Mouse (Mus musculus): ENCODE measurements around the gene Vgll4. TPM values are rescaled to one million over a fixed set of nuclear protein-coding genes. Genes with fewer than 3 reads are reported as not detected.
"Not testable (repeated sequence)": the region's sequence is repeated elsewhere in the genome, so short reads cannot be mapped to it uniquely, and the experiment has no call there.

The Vgll4 gene
- polyA plus RNA-seq, 1 experiment from 2014 or later, result 111 TPM

GRCm38 (mm10) chr6:114927400-114927799, 42.4 kb downstream of the Vgll4 start:
- H3K4me2 ChIP-seq, result no peak overlapping the region
- no peak overlapping the region for H3K27ac ChIP-seq (ENCODE audit: low read depth)
- no peak overlapping the region for H3K4me3 ChIP-seq (ENCODE audit: low read depth, low read length)
- peak; percentile 51 for TF ChIP-seq CTCF (IDR thresholded peaks at IDR 0.05; ENCODE audit: low read depth)
- H3K36me3 ChIP-seq (ENCODE audit: insufficient read depth), result no peaks in the 10 kb centered on the region
- H3K9ac ChIP-seq, result no peak overlapping the region
- WGBS, result 86% methylated on average over 5 of the region's 5 CpGs
- ATAC-seq (ENCODE audit: insufficient read depth) (no peak), DNase-seq (no peak)
- no peaks in the 10 kb centered on the region for H3K9me3 ChIP-seq (ENCODE audit: low read depth, low read length)
- H3K4me1 ChIP-seq (ENCODE audit: insufficient read depth), result peaks cover 7% of the 10 kb centered on the region
- no peaks in the 10 kb centered on the region for H3K27me3 ChIP-seq (ENCODE audit: insufficient read depth, low read length)

GRCm38 (mm10) chr6:114926369-114927157, 43.2 kb downstream of the Vgll4 start:
- no peak overlapping the region for H3K27ac ChIP-seq (ENCODE audit: low read depth)
- peak; percentile 73 for TF ChIP-seq CTCF (IDR thresholded peaks at IDR 0.05; ENCODE audit: low read depth)
- H3K27me3 ChIP-seq (ENCODE audit: insufficient read depth, low read length), result no peaks in the 10 kb centered on the region
- ATAC-seq (ENCODE audit: insufficient read depth) (no peak), DNase-seq (peak; percentile 92)
- no peak overlapping the region for H3K9ac ChIP-seq
- H3K4me3 ChIP-seq (ENCODE audit: low read depth, low read length), result no peak overlapping the region
- H3K4me1 ChIP-seq (ENCODE audit: insufficient read depth), result peaks cover 4% of the 10 kb centered on the region
- no peaks in the 10 kb centered on the region for H3K36me3 ChIP-seq (ENCODE audit: insufficient read depth)
- peak overlapping the region; percentile 20; the same call in 1 of the 2 replicates for H3K4me2 ChIP-seq
- WGBS, result 26% methylated on average over 6 of the region's 6 CpGs
- H3K9me3 ChIP-seq (ENCODE audit: low read depth, low read length), result no peaks in the 10 kb centered on the region

GRCm38 (mm10) chr6:114925196-114925595, 44.6 kb downstream of the Vgll4 start:
- Histone ChIP-seq H3K9me3 (ENCODE audit: low read depth, low read length) (no peaks in the 10 kb centered on the region), H3K9ac (no peak overlapping the region), H3K27me3 (ENCODE audit: insufficient read depth, low read length) (no peaks in the 10 kb centered on the region), H3K36me3 (ENCODE audit: insufficient read depth) (no peaks in the 10 kb centered on the region), H3K4me3 (ENCODE audit: low read depth, low read length) (no peak overlapping the region), H3K4me1 (ENCODE audit: insufficient read depth) (no peaks in the 10 kb centered on the region), H3K27ac (ENCODE audit: low read depth) (no peak overlapping the region), H3K4me2 (no peak overlapping the region)
- WGBS, result 84% methylated on average over 4 of the region's 4 CpGs
- no peak for DNase-seq
- no peak for TF ChIP-seq CTCF (IDR thresholded peaks at IDR 0.05; ENCODE audit: low read depth)
- no peak for ATAC-seq (ENCODE audit: insufficient read depth)

GRCm38 (mm10) chr6:114922355-114923096, 47.3 kb downstream of the Vgll4 start:
- not testable (repeated sequence) for H3K27ac ChIP-seq (ENCODE audit: low read depth); H3K9ac ChIP-seq; H3K4me3 ChIP-seq (ENCODE audit: low read depth, low read length); ATAC-seq (ENCODE audit: insufficient read depth); H3K4me2 ChIP-seq; H3K9me3 ChIP-seq (ENCODE audit: low read depth, low read length); H3K27me3 ChIP-seq (ENCODE audit: insufficient read depth, low read length); H3K36me3 ChIP-seq (ENCODE audit: insufficient read depth)
- TF ChIP-seq CTCF (IDR thresholded peaks at IDR 0.05; ENCODE audit: low read depth), result peak; percentile 69
- DNase-seq, result peak; percentile 70
- peaks cover 19% of the 10 kb centered on the region for H3K4me1 ChIP-seq (ENCODE audit: insufficient read depth)
- WGBS, result 53% methylated on average over 7 of the region's 7 CpGs

GRCm38 (mm10) chr6:114921632-114922354, 48.0 kb downstream of the Vgll4 start:
- no peak for TF ChIP-seq CTCF (IDR thresholded peaks at IDR 0.05; ENCODE audit: low read depth)
- H3K4me1 ChIP-seq (ENCODE audit: insufficient read depth), result peaks cover 26% of the 10 kb centered on the region
- no peaks in the 10 kb centered on the region for H3K9me3 ChIP-seq (ENCODE audit: low read depth, low read length)
- peaks cover 9% of the 10 kb centered on the region for H3K36me3 ChIP-seq (ENCODE audit: insufficient read depth)
- H3K27ac ChIP-seq (ENCODE audit: low read depth), result peak overlapping the region; percentile 95
- ATAC-seq (ENCODE audit: insufficient read depth) (peak; percentile 95), DNase-seq (peak; percentile 96)
- WGBS, result 3% methylated on average over 15 of the region's 15 CpGs
- H3K4me3 ChIP-seq (ENCODE audit: low read depth, low read length), result peak overlapping the region; percentile 50
- H3K4me2 ChIP-seq, result peak overlapping the region; percentile 91
- H3K9ac ChIP-seq, result peak overlapping the region; percentile 78
- no peaks in the 10 kb centered on the region for H3K27me3 ChIP-seq (ENCODE audit: insufficient read depth, low read length)

- Histone ChIP-seq H3K27ac (ENCODE audit: low read depth) (peak overlapping the region; percentile 95), H3K27me3 (ENCODE audit: insufficient read depth, low read length) (no peaks in the 10 kb centered on the region), H3K4me3 (ENCODE audit: low read depth, low read length) (peak overlapping the region; percentile 50), H3K9me3 (ENCODE audit: low read depth, low read length) (no peaks in the 10 kb centered on the region), H3K4me1 (ENCODE audit: insufficient read depth) (peaks cover 35% of the 10 kb centered on the region), H3K36me3 (ENCODE audit: insufficient read depth) (peaks cover 9% of the 10 kb centered on the region), H3K9ac (peak overlapping the region; percentile 78), H3K4me2 (peak overlapping the region; percentile 91)
- no peak; the same call in 1 of the 2 replicates for TF ChIP-seq CTCF (IDR thresholded peaks at IDR 0.05; ENCODE audit: low read depth)
- WGBS, result under 1% methylated on average over 17 of the region's 17 CpGs
- ATAC-seq (ENCODE audit: insufficient read depth), result no peak
- DNase-seq, result peak; percentile 80
These were observed 49.0 kb downstream of the Vgll4 start for GRCm38 (mm10) chr6:114920523-114921445.
